Mouse (Mus musculus) limb, embryonic 14.5 days (tissue): ENCODE data around the gene Nav2. TPM values are rescaled to one million over a fixed set of nuclear protein-coding genes. Genes with fewer than 3 reads are reported as not detected.

Experiments
- ATAC-seq: fragments of 200-750 bp; cut with Nextera tagmentation; 2 replicates; pipeline ENCODE4 v1.8.0; 2017; ENCODE audit warnings: low read depth, moderate number of reproducible peaks, moderate TSS enrichment; ENCODE audit not compliant: low FRiP score
- DNase-seq: peaks from one replicate; pipeline ENCODE4 v3.0.0-alpha.2; 2015; ENCODE audit warnings: low spot score
- H3K27ac ChIP-seq: fragments of 300-500 bp; sonication (generic); replicated peaks from 2 replicates; pipeline ENCODE4 v1.5.1; 2014; ENCODE audit warnings: low read depth, mild to moderate bottlenecking, low read length, moderate library complexity, mixed read lengths
- H3K27me3 ChIP-seq: fragments of 300-500 bp; sonication (generic); 2 replicates; pipeline ENCODE4 v1.6.1; 2014; ENCODE audit warnings: low read length, mixed read lengths; ENCODE audit not compliant: control insufficient read depth, insufficient read depth
- H3K36me3 ChIP-seq: fragments of 300-500 bp; sonication (generic); 2 replicates; pipeline ENCODE4 v1.6.1; 2014; ENCODE audit warnings: mild to moderate bottlenecking, low read length, moderate library complexity, mixed read lengths; ENCODE audit not compliant: control insufficient read depth, insufficient read depth
- H3K4me1 ChIP-seq: fragments of 300-500 bp; sonication (generic); 2 replicates; pipeline ENCODE4 v1.6.1; 2014; ENCODE audit warnings: antibody characterized with exemption, low read length, mixed read lengths; ENCODE audit not compliant: control insufficient read depth, insufficient read depth
- H3K4me2 ChIP-seq: fragments of 300-500 bp; sonication (generic); replicated peaks from 2 replicates; pipeline ENCODE4 v1.6.1; 2014; ENCODE audit warnings: low read depth, mild to moderate bottlenecking, low read length, moderate library complexity; ENCODE audit not compliant: severe bottlenecking
- H3K4me3 ChIP-seq: fragments of 300-500 bp; sonication (generic); replicated peaks from 2 replicates; pipeline ENCODE4 v1.5.1; 2014; ENCODE audit warnings: low read length
- H3K9ac ChIP-seq: fragments of 300-500 bp; sonication (generic); 2 replicates; pipeline ENCODE4 v1.6.1; 2014; ENCODE audit warnings: mild to moderate bottlenecking, low read depth, low read length, moderate library complexity; ENCODE audit not compliant: severe bottlenecking
- H3K9me3 ChIP-seq: fragments of 300-500 bp; sonication (generic); 2 replicates; pipeline ENCODE4 v1.6.1; 2016; ENCODE audit warnings: low read length; ENCODE audit not compliant: control insufficient read depth
- POLR2A ChIP-seq: fragments of 200-500 bp; IDR thresholded peaks from 2 replicates; pipeline ENCODE4 v1.8.0; 2012; ENCODE audit warnings: inconsistent platforms, mild to moderate bottlenecking, moderate library complexity, borderline replicate concordance; ENCODE audit not compliant: insufficient read depth, insufficient read length; ENCODE audit errors: extremely low read depth
- WGBS: fragments of 180-500 bp; shearing (Covaris S2); extraction: QIAGEN DNeasy Blood & Tissue Kit; methylation state at CpG from one replicate; pipeline ENCODE4 v1.1.7; 2014; 5-methylcytosine and 5-hydroxymethylcytosine counted together
- polyA plus RNA-seq, 2 experiments: library from polyadenylated mRNA; depleted of rRNA in 1 of 2; stranded (reverse) in 1 of 2; unstranded in 1 of 2; fragments of >200 nt; fragmentation: Nextera tagmentation in 1 of 2; extraction: Ambion mirVana in 1 of 2; gene quantifications; 2 replicates each; pipeline versions ENCODE4 v1.2.1 to v1.2.3; 2012 to 2014

Gene Nav2
- polyA plus RNA-seq, 2 experiments = 15.8 to 16.8 TPM

GRCm38 (mm10) chr7:49172926-49173325, 264.4 kb downstream of the Nav2 start:
- Histone ChIP-seq H3K4me3 (no peak overlapping the region), H3K9me3 (no peaks in the 10 kb centered on the region), H3K27ac (no peak overlapping the region), H3K4me1 (no peaks in the 10 kb centered on the region), H3K9ac (no peak overlapping the region), H3K36me3 (no peaks in the 10 kb centered on the region), H3K27me3 (no peaks in the 10 kb centered on the region), H3K4me2 (no peak overlapping the region)
- no peak for DNase-seq
- TF ChIP-seq POLR2A = no peak
- ATAC-seq = no peak
- WGBS = 61% methylated on average over 3 of the region's 3 CpGs

- 76% methylated on average over 9 of the region's 9 CpGs for WGBS
Measured at GRCm38 (mm10) chr7:49175784-49176409, 267.4 kb downstream of the Nav2 start.

GRCm38 (mm10) chr7:49176590-49177201, 268.2 kb downstream of the Nav2 start:
- no peak overlapping the region for H3K27ac ChIP-seq
- WGBS = 89% methylated on average over 21 of the region's 21 CpGs
- H3K36me3 ChIP-seq = no peaks in the 10 kb centered on the region
- no peak for TF ChIP-seq POLR2A
- no peak overlapping the region for H3K4me2 ChIP-seq
- no peaks in the 10 kb centered on the region for H3K4me1 ChIP-seq
- DNase-seq (no peak), ATAC-seq (no peak)
- no peaks in the 10 kb centered on the region for H3K9me3 ChIP-seq
- H3K4me3 ChIP-seq = no peak overlapping the region
- no peak overlapping the region for H3K9ac ChIP-seq
- H3K27me3 ChIP-seq = no peaks in the 10 kb centered on the region

More at GRCm38 (mm10) chr7:49175784-49176409, 267.4 kb downstream of the Nav2 start:
- H3K4me3 ChIP-seq = no peak overlapping the region
- no peaks in the 10 kb centered on the region for H3K9me3 ChIP-seq
- H3K4me1 ChIP-seq = no peaks in the 10 kb centered on the region
- no peaks in the 10 kb centered on the region for H3K27me3 ChIP-seq
- H3K36me3 ChIP-seq = no peaks in the 10 kb centered on the region
- no peak for DNase-seq
- no peak overlapping the region for H3K27ac ChIP-seq
- H3K4me2 ChIP-seq = no peak overlapping the region
- no peak for TF ChIP-seq POLR2A
- no peak overlapping the region for H3K9ac ChIP-seq
- no peak for ATAC-seq

- 69% methylated on average over 4 of the region's 4 CpGs for WGBS
- Histone ChIP-seq H3K9me3 (no peaks in the 10 kb centered on the region), H3K27me3 (no peaks in the 10 kb centered on the region), H3K4me1 (no peaks in the 10 kb centered on the region), H3K9ac (no peak overlapping the region), H3K27ac (no peak overlapping the region), H3K36me3 (no peaks in the 10 kb centered on the region), H3K4me3 (no peak overlapping the region), H3K4me2 (no peak overlapping the region)
- DNase-seq (no peak), ATAC-seq (no peak)
- TF ChIP-seq POLR2A = no peak
Measured at GRCm38 (mm10) chr7:49178217-49178616, 269.7 kb downstream of the Nav2 start.

GRCm38 (mm10) chr7:49181010-49181409, 272.5 kb downstream of the Nav2 start:
- no peaks in the 10 kb centered on the region for H3K36me3 ChIP-seq
- no peak for ATAC-seq
- H3K27ac ChIP-seq = no peak overlapping the region
- no peaks in the 10 kb centered on the region for H3K9me3 ChIP-seq
- no peaks in the 10 kb centered on the region for H3K4me1 ChIP-seq
- no peak overlapping the region for H3K4me3 ChIP-seq
- H3K9ac ChIP-seq = no peak overlapping the region
- no peak for DNase-seq
- no peaks in the 10 kb centered on the region for H3K27me3 ChIP-seq
- no peak for TF ChIP-seq POLR2A
- WGBS = 83% methylated on average over 8 of the region's 8 CpGs
- H3K4me2 ChIP-seq = no peak overlapping the region
